28 mouse cellular contexts compared by ENCODE assay signal in genomic region chr5:90765821-90766606, GRCm38 (mm10). TPM values are rescaled to one million over a fixed set of nuclear protein-coding genes. Genes with fewer than 3 reads are reported as not detected.
A peak's percentile ranks its signal among the peaks of the same experiment; 100 is the strongest.
DNase-seq lines count a peak whose midpoint lies in the region; ATAC-seq and TF ChIP-seq lines count a peak whose summit lies in the region.
"Had no signal": no experiment of that assay in that cellular context is flagged by ENCODE, and none has a peak within 500 bp of the region (broad histone marks: within the 10 kb centered on the region; RNA-seq: fewer than 3 reads in every experiment).

No protein-coding gene starts in this region.

- no peak for TF ChIP-seq CTCF in kidney, adult 2 months (conservative IDR thresholded peaks at IDR 0.05; ENCODE audit: insufficient read depth, insufficient read length, low read depth, low read length)

- H3K9me3 ChIP-seq in kidney, embryonic 14.5 days (ENCODE audit: control insufficient read depth, low read length) = no peaks in the 10 kb centered on the region
- H3K9me3 ChIP-seq in lung, embryonic 16.5 days (ENCODE audit: control insufficient read depth, low read length) = no peaks in the 10 kb centered on the region
- H3K9me3 ChIP-seq: forebrain, embryonic 10.5 days; heart, embryonic 13.5 days; liver, embryonic 12.5 days; midbrain, embryonic 13.5 days had no signal

- H3K9ac ChIP-seq in kidney, embryonic 14.5 days (ENCODE audit: low read depth, low read length) = no peak overlapping the region
- H3K9ac ChIP-seq in lung, embryonic 16.5 days (ENCODE audit: low read length) = no peak overlapping the region
- H3K9ac ChIP-seq: heart, embryonic 13.5 days; liver, embryonic 12.5 days; midbrain, embryonic 13.5 days had no signal

- TF ChIP-seq POLR2A in kidney, adult 2 months (IDR thresholded peaks at IDR 0.05; ENCODE audit: low read depth, low read length) = no peak

- 33% methylated on average over 8 of the region's 8 CpGs for WGBS in kidney, embryonic 14.5 days
- WGBS in kidney, adult 2 months = 53% methylated on average over 8 of the region's 8 CpGs
- 34% methylated on average over 8 of the region's 8 CpGs for WGBS in lung, embryonic 16.5 days

- DNase-seq in kidney, adult 2 months = no peak
- DNase-seq in lung, postnatal 25 days (ENCODE audit: low spot score) = no peak
- DNase-seq in 416B (ENCODE audit: low read depth) = peak; percentile 83
- DNase-seq in thymus, postnatal 4 days = no peak
- no peak for DNase-seq in heart, postnatal 25 days (ENCODE audit: low spot score)
- DNase-seq: adrenal gland, postnatal 25 days; cerebellum, adult 11 months; cerebellum, postnatal 10 days; embryo, embryonic 11 days; gastrocnemius, adult 2 months; kidney, adult 11 months; lung, postnatal 36 days; right cerebral cortex, postnatal 14 days; spleen, adult 18-20 months had no signal

- no peaks in the 10 kb centered on the region for H3K36me3 ChIP-seq in kidney, embryonic 14.5 days (ENCODE audit: control insufficient read depth, insufficient read depth, low read length)
- H3K36me3 ChIP-seq in kidney, adult 2 months (ENCODE audit: control insufficient read depth, insufficient read depth, low read length) = no peaks in the 10 kb centered on the region
- no peaks in the 10 kb centered on the region for H3K36me3 ChIP-seq in lung, embryonic 16.5 days (ENCODE audit: control insufficient read depth, insufficient read depth, low read length)
- H3K36me3 ChIP-seq: forebrain, embryonic 10.5 days; heart, embryonic 13.5 days; liver, embryonic 12.5 days; midbrain, embryonic 13.5 days had no signal

- no peaks in the 10 kb centered on the region; the same call in 1 of the 2 replicates for H3K27me3 ChIP-seq in kidney, embryonic 14.5 days (ENCODE audit: control insufficient read depth, insufficient read depth, low read length)
- H3K27me3 ChIP-seq in kidney, adult 2 months (replicated peaks; ENCODE audit: control insufficient read depth, insufficient read depth, low read length) = no peaks in the 10 kb centered on the region
- H3K27me3 ChIP-seq in lung, embryonic 16.5 days (ENCODE audit: control insufficient read depth, insufficient read depth, low read depth, low read length) = no peaks in the 10 kb centered on the region

- H3K27ac ChIP-seq in kidney, embryonic 14.5 days (ENCODE audit: low read depth, low read length) = no peak overlapping the region
- no peak overlapping the region for H3K27ac ChIP-seq in kidney, adult 2 months (ENCODE audit: insufficient read depth, low read depth, low read length)
- H3K27ac ChIP-seq in lung, embryonic 16.5 days (ENCODE audit: low read length) = no peak overlapping the region
- H3K27ac ChIP-seq: forebrain, embryonic 10.5 days; gastrocnemius, adult 2 months; heart, embryonic 13.5 days; liver, embryonic 12.5 days; midbrain, embryonic 13.5 days had no signal

- no peaks in the 10 kb centered on the region for H3K4me1 ChIP-seq in kidney, embryonic 14.5 days (ENCODE audit: control insufficient read depth, insufficient read depth, low read length)
- no peaks in the 10 kb centered on the region for H3K4me1 ChIP-seq in kidney, adult 2 months (ENCODE audit: control insufficient read depth, insufficient read depth, low read length)
- H3K4me1 ChIP-seq in lung, embryonic 16.5 days (replicated peaks; ENCODE audit: control insufficient read depth, insufficient read depth, low read length) = peaks cover 2% of the 10 kb centered on the region; the same call in 1 of the 2 replicates
- H3K4me1 ChIP-seq: forebrain, embryonic 10.5 days; heart, embryonic 13.5 days; liver, embryonic 12.5 days; midbrain, embryonic 13.5 days had no signal

- H3K4me3 ChIP-seq in kidney, embryonic 14.5 days (ENCODE audit: low read length) = no peak overlapping the region
- H3K4me3 ChIP-seq in kidney, adult 2 months (ENCODE audit: insufficient read depth, low read depth, low read length) = no peak overlapping the region
- H3K4me3 ChIP-seq in lung, embryonic 16.5 days (ENCODE audit: low read length) = no peak overlapping the region
- H3K4me3 ChIP-seq: forebrain, embryonic 10.5 days; gastrocnemius, adult 2 months; heart, embryonic 13.5 days; liver, embryonic 12.5 days; midbrain, embryonic 13.5 days had no signal

- intact Hi-C loops in heart, postnatal 25 days (cut with DNase I) = no loop called here

- ATAC-seq in kidney, embryonic 14.5 days (ENCODE audit: low FRiP score, low TSS enrichment) = peak; percentile 83; the same call in 1 of the 2 replicates
- ATAC-seq in lung, embryonic 16.5 days (ENCODE audit: low read depth) = peak; percentile 74
- 0 out of 2 replicates have a peak, but pooled peaks have one; percentile 43 for ATAC-seq in megakaryocyte progenitor cell, adult 5-6 weeks (replicated peaks; ENCODE audit: poor library complexity)
- ATAC-seq: hindbrain, embryonic 16.5 days; liver, embryonic 12.5 days; midbrain, embryonic 13.5 days had no signal

- no peak overlapping the region for H3K4me2 ChIP-seq in kidney, embryonic 14.5 days (replicated peaks; ENCODE audit: low read depth, low read length)
- H3K4me2 ChIP-seq in lung, embryonic 16.5 days (ENCODE audit: low read depth, low read length) = no peak overlapping the region
- H3K4me2 ChIP-seq: heart, embryonic 13.5 days; liver, embryonic 12.5 days; midbrain, embryonic 13.5 days had no signal

RNA-seq across cellular contexts. Expression of gene Ppbp, which starts 2.3 kb away (rescaled TPM):
- polyA plus RNA-seq in kidney, embryonic 14.5 days (2014; fragmentation: Nextera tagmentation; extraction: Ambion mirVana) = 1.9 and 3.4 TPM in 2 replicates
- 1.2 and 1.5 TPM in 2 replicates for polyA plus RNA-seq in kidney, adult 2 months (2012; rRNA removed)
- 6.0 and 6.5 TPM in 2 replicates for polyA plus RNA-seq in lung, embryonic 16.5 days (2015; fragmentation: Nextera tagmentation; extraction: Ambion mirVana)
- total RNA-seq in megakaryocyte progenitor cell, adult 5-6 weeks (2015) = 0.66 TPM in 1 of 2 replicates, not detected in the other
- not detected in 2 replicates for total RNA-seq in megakaryocyte progenitor cell, adult 5-6 weeks (2017)
- 10 to 100 TPM in 1 of 2 experiments, 1 to 10 TPM in 1; 5.2 to 12.8 TPM for total RNA-seq in heart, postnatal 25 days (2021)
- total RNA-seq: layer of hippocampus, postnatal 14 days had no signal

RNA-seq across cellular contexts. Expression of gene Pf4, which starts 6.2 kb away (rescaled TPM):
- 28.2 and 35.1 TPM in 2 replicates for polyA plus RNA-seq in kidney, embryonic 14.5 days (2014; fragmentation: Nextera tagmentation; extraction: Ambion mirVana)
- polyA plus RNA-seq in kidney, adult 2 months (2012; rRNA removed) = 8.3 and 9.8 TPM in 2 replicates
- 72.7 and 86.3 TPM in 2 replicates for polyA plus RNA-seq in lung, embryonic 16.5 days (2015; fragmentation: Nextera tagmentation; extraction: Ambion mirVana)
- total RNA-seq in megakaryocyte progenitor cell, adult 5-6 weeks (2015) = 0.64 and 3.3 TPM in 2 replicates
- total RNA-seq in megakaryocyte progenitor cell, adult 5-6 weeks (2017) = 1.2 and 2.2 TPM in 2 replicates
- 10 to 100 TPM; 33.7 to 39.4 TPM for total RNA-seq in heart, postnatal 25 days (2021)

RNA-seq across cellular contexts. Expression of gene Cxcl5, which starts 6.9 kb away (rescaled TPM):
- 0.14 TPM in 1 of 2 replicates, not detected in the other for polyA plus RNA-seq in kidney, embryonic 14.5 days (2014; fragmentation: Nextera tagmentation; extraction: Ambion mirVana)
- polyA plus RNA-seq in kidney, adult 2 months (2012; rRNA removed) = 0.05 TPM in 1 of 2 replicates, not detected in the other
- not detected in 2 replicates for polyA plus RNA-seq in lung, embryonic 16.5 days (2015; fragmentation: Nextera tagmentation; extraction: Ambion mirVana)
- not detected in 2 replicates for total RNA-seq in megakaryocyte progenitor cell, adult 5-6 weeks (2015)
- not detected in 2 replicates for total RNA-seq in megakaryocyte progenitor cell, adult 5-6 weeks (2017)
- total RNA-seq in heart, postnatal 25 days (2021) = under 1 TPM; 0.17 to 0.18 TPM
- total RNA-seq: adrenal gland, postnatal 25 days; gastrocnemius, adult 2 months; hematopoietic stem cell, adult 5-6 weeks had no signal
- polyA plus RNA-seq: midbrain, embryonic 13.5 days had no signal

RNA-seq across cellular contexts. Expression of gene Cxcl3, which starts 19.9 kb away (rescaled TPM):
- not detected in 2 replicates for polyA plus RNA-seq in kidney, embryonic 14.5 days (2014; fragmentation: Nextera tagmentation; extraction: Ambion mirVana)
- polyA plus RNA-seq in kidney, adult 2 months (2012; rRNA removed) = 0.12 TPM in 1 of 2 replicates, not detected in the other
- not detected in 2 replicates for polyA plus RNA-seq in lung, embryonic 16.5 days (2015; fragmentation: Nextera tagmentation; extraction: Ambion mirVana)
- not detected in 2 replicates for total RNA-seq in megakaryocyte progenitor cell, adult 5-6 weeks (2015)
- total RNA-seq in megakaryocyte progenitor cell, adult 5-6 weeks (2017) = not detected in 2 replicates
- total RNA-seq in heart, postnatal 25 days (2021) = not detected
- total RNA-seq: adrenal gland, postnatal 25 days; gastrocnemius, adult 2 months; hematopoietic stem cell, adult 5-6 weeks; layer of hippocampus, postnatal 14 days had no signal
- polyA plus RNA-seq: forebrain, embryonic 10.5 days; heart, embryonic 13.5 days; liver, embryonic 12.5 days; midbrain, embryonic 13.5 days; stomach, embryonic 16.5 days had no signal

RNA-seq across cellular contexts. Expression of gene Cxcl15, which starts 28.3 kb away (rescaled TPM):
- not detected in 2 replicates for polyA plus RNA-seq in kidney, embryonic 14.5 days (2014; fragmentation: Nextera tagmentation; extraction: Ambion mirVana)
- not detected in 2 replicates for polyA plus RNA-seq in kidney, adult 2 months (2012; rRNA removed)
- 25.4 and 40.0 TPM in 2 replicates for polyA plus RNA-seq in lung, embryonic 16.5 days (2015; fragmentation: Nextera tagmentation; extraction: Ambion mirVana)
- total RNA-seq in megakaryocyte progenitor cell, adult 5-6 weeks (2015) = not detected in 2 replicates
- total RNA-seq in megakaryocyte progenitor cell, adult 5-6 weeks (2017) = not detected in 2 replicates
- total RNA-seq in heart, postnatal 25 days (2021) = not detected
- total RNA-seq: adrenal gland, postnatal 25 days; gastrocnemius, adult 2 months; hematopoietic stem cell, adult 5-6 weeks; layer of hippocampus, postnatal 14 days; neutrophil, adult 5-6 weeks had no signal
- polyA plus RNA-seq: forebrain, embryonic 10.5 days; gonadal fat pad, adult 2 months; hindbrain, embryonic 16.5 days; limb, embryonic 11.5 days; liver, embryonic 12.5 days; midbrain, embryonic 13.5 days had no signal
